Mouse (Mus musculus) cerebellum, adult 2 months (tissue): ENCODE results near the gene Polr2e.

Experiments used
- CTCF ChIP-seq: fragments of 200-500 bp; IDR thresholded peaks from 2 replicates; pipeline ENCODE4 v1.5.1; 2011; ENCODE audit warnings: low read depth, mild to moderate bottlenecking, control low read depth, low read length, moderate library complexity, borderline replicate concordance; ENCODE audit not compliant: insufficient read depth
- POLR2A ChIP-seq: fragments of 200-500 bp; IDR thresholded peaks from 2 replicates; pipeline ENCODE4 v1.6.1; 2011; ENCODE audit warnings: low read length, control low read depth, borderline replicate concordance; ENCODE audit not compliant: insufficient read depth

GRCm38 (mm10) chr10:80022164-80022563, 17.4 kb downstream of the Polr2e start:
- TF ChIP-seq POLR2A = no peak
- TF ChIP-seq CTCF = no peak
